Mouse (Mus musculus) cerebellum, postnatal 25 days (tissue): ENCODE measurements around the gene Cnih3.

Experiments
- DNase-seq, 2 experiments: peaks; one replicate each; pipeline ENCODE4 v3.0.0; 2021; ENCODE audit warnings: mixed read lengths in 2 of 2

Cnih3 gene

GRCm38 (mm10) chr1:181353200-181354097 is 1.0 kb downstream of the Cnih3 start:
- peak; percentile 20 to 47 for DNase-seq

GRCm38 (mm10) chr1:181355683-181356082 is 3.3 kb downstream of the Cnih3 start:
- no peak for DNase-seq

GRCm38 (mm10) chr1:181357870-181358269 is 5.4 kb downstream of the Cnih3 start:
- DNase-seq, result no peak

GRCm38 (mm10) chr1:181358526-181358925 is 6.1 kb downstream of the Cnih3 start:
- DNase-seq, result no peak

- DNase-seq, result no peak
Measured at GRCm38 (mm10) chr1:181360732-181361131, 8.3 kb downstream of the Cnih3 start.

- no peak for DNase-seq
Measured at GRCm38 (mm10) chr1:181364025-181364424, 11.6 kb downstream of the Cnih3 start.

- peak; percentile 23 to 32 for DNase-seq
Measured at GRCm38 (mm10) chr1:181365376-181365775, 12.9 kb downstream of the Cnih3 start.

GRCm38 (mm10) chr1:181368789-181369570 is 16.6 kb downstream of the Cnih3 start:
- DNase-seq, result no peak

GRCm38 (mm10) chr1:181370370-181370769 is 17.9 kb downstream of the Cnih3 start:
- DNase-seq, result no peak

GRCm38 (mm10) chr1:181371226-181371625 is 18.8 kb downstream of the Cnih3 start:
- no peak for DNase-seq

- no peak for DNase-seq
Measured at GRCm38 (mm10) chr1:181372306-181372705, 19.9 kb downstream of the Cnih3 start.

- DNase-seq, result no peak
Measured at GRCm38 (mm10) chr1:181374627-181375374, 22.4 kb downstream of the Cnih3 start.

GRCm38 (mm10) chr1:181376431-181376830 is 24.0 kb downstream of the Cnih3 start:
- DNase-seq, result no peak

- peak; percentile 70 to 80 for DNase-seq
Measured at GRCm38 (mm10) chr1:181379664-181380063, 27.2 kb downstream of the Cnih3 start.

- peak; percentile 33 to 49 for DNase-seq
Measured at GRCm38 (mm10) chr1:181381410-181382010, 29.1 kb downstream of the Cnih3 start.

- DNase-seq, result no peak
Measured at GRCm38 (mm10) chr1:181389264-181389663, 36.8 kb downstream of the Cnih3 start.

GRCm38 (mm10) chr1:181392489-181392888 is 40.1 kb downstream of the Cnih3 start:
- no peak for DNase-seq

- peak; percentile 97 to 98 for DNase-seq
Measured at GRCm38 (mm10) chr1:181393250-181394149, 41.1 kb downstream of the Cnih3 start.

GRCm38 (mm10) chr1:181395234-181395828 is 42.9 kb downstream of the Cnih3 start:
- DNase-seq, result no peak

- no peak for DNase-seq
Measured at GRCm38 (mm10) chr1:181399179-181399578, 46.8 kb downstream of the Cnih3 start.

- peak; percentile 38 to 52 for DNase-seq
Measured at GRCm38 (mm10) chr1:181403056-181403455, 50.6 kb downstream of the Cnih3 start.
